Mouse (Mus musculus) brain, embryonic 18.5 days (tissue): ENCODE data around the gene Adamtsl2.

Source experiments
- DNase-seq: peaks from one replicate; pipeline ENCODE4 v3.0.0-alpha.2; 2012; ENCODE audit warnings: low read depth, low spot score

The Adamtsl2 gene

GRCm38 (mm10) chr2:27119766-27120165, 40.6 kb downstream of the Adamtsl2 start:
- DNase-seq: no peak

GRCm38 (mm10) chr2:27120241-27120641, 41.1 kb downstream of the Adamtsl2 start:
- no peak for DNase-seq

- no peak for DNase-seq
Observed at GRCm38 (mm10) chr2:27121626-27122355, 42.6 kb downstream of the Adamtsl2 start.

- DNase-seq: no peak
Observed at GRCm38 (mm10) chr2:27122578-27122977, 43.4 kb downstream of the Adamtsl2 start.

GRCm38 (mm10) chr2:27123121-27123520, 43.9 kb downstream of the Adamtsl2 start:
- DNase-seq: no peak

GRCm38 (mm10) chr2:27125979-27126378, 46.8 kb downstream of the Adamtsl2 start:
- DNase-seq: no peak

GRCm38 (mm10) chr2:27126496-27126895, 47.3 kb downstream of the Adamtsl2 start:
- no peak for DNase-seq

GRCm38 (mm10) chr2:27128990-27129389, 49.8 kb downstream of the Adamtsl2 start:
- no peak for DNase-seq

GRCm38 (mm10) chr2:27135935-27136334, 56.8 kb downstream of the Adamtsl2 start:
- no peak for DNase-seq

GRCm38 (mm10) chr2:27136336-27136735, 57.2 kb downstream of the Adamtsl2 start:
- no peak for DNase-seq

- DNase-seq: no peak
Observed at GRCm38 (mm10) chr2:27136789-27137188, 57.6 kb downstream of the Adamtsl2 start.

- DNase-seq: no peak
Observed at GRCm38 (mm10) chr2:27138356-27138755, 59.2 kb downstream of the Adamtsl2 start.

- no peak for DNase-seq
Observed at GRCm38 (mm10) chr2:27141950-27142693, 62.9 kb downstream of the Adamtsl2 start, which contains the start of gene Fam163b. TSS of gene Fam163b (minus strand) at chr2:27142491.

GRCm38 (mm10) chr2:27144957-27145356, 65.8 kb downstream of the Adamtsl2 start:
- no peak for DNase-seq

GRCm38 (mm10) chr2:27146840-27147239, 67.7 kb downstream of the Adamtsl2 start:
- DNase-seq: no peak

- no peak for DNase-seq
Observed at GRCm38 (mm10) chr2:27149457-27149856, 70.3 kb downstream of the Adamtsl2 start.

GRCm38 (mm10) chr2:27154466-27155185, 75.4 kb downstream of the Adamtsl2 start:
- DNase-seq: no peak

- no peak for DNase-seq
Observed at GRCm38 (mm10) chr2:27156596-27156995, 77.4 kb downstream of the Adamtsl2 start.
